Mouse (Mus musculus): ENCODE measurements at regions not wholly inside any gene's neighbourhood (a gene's known extent, or its start where the extent isn't known, plus 50 kb on each side); places are given as distances from the start of the nearest gene placed in this dataset.
A peak's percentile ranks its signal among the peaks of the same experiment; 100 is the strongest.

DNA sequence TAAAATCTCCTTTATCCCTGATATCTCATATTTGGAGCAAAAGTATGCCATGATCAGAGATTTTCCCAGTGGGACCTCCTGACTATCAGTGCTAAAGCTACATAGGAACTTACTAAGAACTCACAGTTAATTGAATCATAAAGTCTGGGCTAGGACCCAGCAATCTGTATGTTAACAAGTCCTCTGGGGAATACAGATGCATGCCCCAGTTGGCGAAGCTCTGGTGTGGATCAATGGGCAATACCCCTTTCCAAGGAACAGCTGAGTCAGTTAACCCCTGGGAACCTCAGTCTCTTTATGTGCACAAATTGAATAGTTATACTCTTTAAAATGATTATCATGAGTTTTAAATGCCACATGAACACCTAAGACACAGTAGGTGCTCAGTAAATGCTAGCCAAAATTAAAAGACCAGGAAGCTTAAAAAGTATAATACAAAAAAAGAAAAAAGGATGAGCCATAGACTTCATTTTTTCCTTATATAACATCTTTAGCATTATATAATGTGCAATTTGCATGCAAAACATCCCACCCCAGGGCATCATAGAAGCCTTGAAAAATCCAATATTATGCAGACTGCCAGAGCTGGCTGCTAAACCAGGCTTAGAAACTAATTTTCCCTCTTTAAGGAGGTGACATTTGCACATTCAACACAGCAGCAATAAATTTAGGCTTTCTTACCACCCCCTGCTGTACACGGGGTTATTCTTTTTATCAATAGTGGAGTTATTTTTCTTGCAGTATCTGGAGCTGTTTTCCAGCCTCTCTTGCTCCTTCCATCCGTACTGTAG, 202.7 kb downstream of the Gm16223 start:
- H3K4me3 ChIP-seq = no peak overlapping the region
- H3K27me3 ChIP-seq = no peaks in the 10 kb centered on the region
- H3K36me3 ChIP-seq = no peaks in the 10 kb centered on the region
- 43% methylated on average over 3 of the region's 3 CpGs for WGBS
- no peak overlapping the region for H3K27ac ChIP-seq (replicated peaks)
- peak; percentile 68; the same call in 1 of the 2 replicates for ATAC-seq (ENCODE audit: low FRiP score, low read depth)
- H3K4me2 ChIP-seq = no peak overlapping the region
- no peak overlapping the region for H3K9ac ChIP-seq
- H3K9me3 ChIP-seq = no peaks in the 10 kb centered on the region
- H3K4me1 ChIP-seq (replicated peaks) = 0 out of 2 replicates have a peak, but pooled peaks cover 5% of the 10 kb centered on the region

DNA sequence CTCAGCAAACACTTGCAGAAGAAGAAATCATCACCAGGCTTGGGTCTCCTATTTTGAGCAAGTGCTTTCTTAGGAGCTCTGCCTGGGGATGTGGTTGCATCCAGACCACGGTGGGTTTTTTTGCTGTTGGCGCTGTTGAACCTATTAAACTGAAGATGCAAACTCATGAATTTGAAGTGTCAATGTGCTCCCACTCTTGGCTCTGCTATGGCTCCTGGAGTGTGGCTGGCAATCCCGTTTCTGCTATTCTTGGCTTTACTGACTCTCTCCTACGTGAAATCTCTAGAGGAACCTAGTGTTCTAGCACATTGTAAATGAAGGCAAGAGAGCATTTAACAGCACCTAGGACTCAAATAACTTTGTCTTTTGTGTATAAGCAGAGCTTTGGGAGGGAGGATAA, 204.2 kb downstream of the Gm16223 start:
- H3K4me1 ChIP-seq (replicated peaks) = 0 out of 2 replicates have a peak, but pooled peaks cover 5% of the 10 kb centered on the region
- no peak overlapping the region for H3K4me3 ChIP-seq
- no peaks in the 10 kb centered on the region for H3K9me3 ChIP-seq
- no peak overlapping the region for H3K9ac ChIP-seq
- 81% methylated on average over 4 of the region's 4 CpGs for WGBS
- H3K4me2 ChIP-seq = no peak overlapping the region
- H3K27ac ChIP-seq (replicated peaks) = no peak overlapping the region
- H3K36me3 ChIP-seq = no peaks in the 10 kb centered on the region
- no peak for ATAC-seq (ENCODE audit: low FRiP score, low read depth)
- no peaks in the 10 kb centered on the region for H3K27me3 ChIP-seq

DNA sequence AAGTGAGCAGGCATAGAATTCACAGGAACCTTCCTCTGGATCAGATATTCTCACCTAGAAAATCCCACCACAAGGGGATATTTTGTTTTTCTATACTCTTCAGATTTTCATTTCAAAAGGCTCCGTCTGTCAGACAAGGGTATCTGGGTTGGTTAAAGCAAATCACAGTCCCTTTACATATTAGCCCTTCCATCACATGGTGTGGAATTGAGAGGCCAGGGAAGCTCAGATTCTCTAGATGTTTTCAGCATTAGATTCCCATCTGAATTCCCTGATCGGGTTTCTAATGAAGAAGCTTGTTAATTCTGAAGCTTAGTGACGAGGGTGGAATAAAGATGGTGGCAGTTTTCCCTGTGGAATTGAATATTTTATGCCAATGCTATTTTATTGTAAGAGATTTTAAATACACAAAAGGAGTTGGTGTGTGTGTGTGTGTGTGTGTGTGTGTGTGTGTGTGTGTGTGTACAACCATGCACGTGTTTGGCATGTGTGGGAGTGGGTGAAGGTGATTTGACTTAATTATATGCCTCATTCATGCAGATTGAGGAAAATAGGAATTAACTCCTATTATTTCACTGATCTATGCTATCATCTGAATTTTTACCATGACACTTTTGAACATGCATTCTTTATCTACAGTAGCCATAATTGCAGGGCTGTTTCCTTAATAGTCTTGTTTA, 211.0 kb downstream of the Gm16223 start:
- no peaks in the 10 kb centered on the region for H3K36me3 ChIP-seq
- no peak for ATAC-seq (ENCODE audit: low FRiP score, low read depth)
- H3K9ac ChIP-seq = no peak overlapping the region
- no peaks in the 10 kb centered on the region for H3K27me3 ChIP-seq
- no peaks in the 10 kb centered on the region for H3K9me3 ChIP-seq
- H3K4me2 ChIP-seq = no peak overlapping the region
- 51% methylated on average over 4 of the region's 4 CpGs for whole genome bisulfite sequencing
- no peak overlapping the region for H3K4me3 ChIP-seq
- no peaks in the 10 kb centered on the region for H3K4me1 ChIP-seq (replicated peaks)
- H3K27ac ChIP-seq (replicated peaks) = no peak overlapping the region
